Mouse (Mus musculus) bone marrow, adult 2 months (tissue): ENCODE results near the gene Fzd7. TPM values are rescaled to one million over a fixed set of nuclear protein-coding genes. Genes with fewer than 3 reads are reported as not detected.
"Not testable (repeated sequence)": the region's sequence is repeated elsewhere in the genome, so short reads cannot be mapped to it uniquely, and the experiment has no call there.

ENCODE experiments used
- H3K27ac ChIP-seq: fragments of 200-500 bp; 2 replicates; pipeline ENCODE4 v1.5.1; 2012; ENCODE audit warnings: low read depth, mild to moderate bottlenecking, control low read depth, inconsistent platforms, low read length; ENCODE audit not compliant: control insufficient read depth, poor library complexity, insufficient read depth
- H3K4me1 ChIP-seq: fragments of 200-500 bp; 2 replicates; pipeline ENCODE4 v1.6.1; 2011; ENCODE audit warnings: low read length; ENCODE audit not compliant: control insufficient read depth, insufficient read depth
- H3K4me3 ChIP-seq: fragments of 200-500 bp; replicated peaks from 2 replicates; pipeline ENCODE3; 2011; ENCODE audit warnings: mild to moderate bottlenecking, low read depth, low read length, control low read depth; ENCODE audit not compliant: control insufficient read depth
- CTCF ChIP-seq: fragments of 200-500 bp; IDR thresholded peaks from 2 replicates; pipeline ENCODE4 v1.5.1; 2011; ENCODE audit warnings: low read length, control low read depth; ENCODE audit not compliant: control insufficient read depth, insufficient read depth
- POLR2A ChIP-seq: fragments of 200-500 bp; IDR thresholded peaks from 2 replicates; pipeline ENCODE4 v1.6.1; 2011; ENCODE audit warnings: low read depth, mild to moderate bottlenecking, control low read depth, low read length, borderline replicate concordance; ENCODE audit not compliant: control insufficient read depth
- WGBS: fragments of 180-500 bp; shearing (Covaris S2); methylation state at CpG from one replicate; pipeline ENCODE4 v1.1.7; 2018; 5-methylcytosine and 5-hydroxymethylcytosine counted together
- polyA plus RNA-seq: library from polyadenylated mRNA; stranded (reverse); fragments of >200 nt; gene quantifications from 2 replicates; pipeline ENCODE4 v1.2.4, GENCODE M21; 2011; ENCODE audit warnings: low replicate concordance; ENCODE audit not compliant: missing spikeins, insufficient read depth, insufficient read length

The Fzd7 gene
- polyA plus RNA-seq: 3.3 TPM in 1 of 2 replicates, not detected in the other

GRCm38 (mm10) chr1:59482331-59482695, at the start of gene Fzd7:
Gene Fzd7 (plus strand): TSS chr1:59482424.
- under 1% methylated on average over 35 of the region's 35 CpGs for WGBS
- peak within 1 kb of the TSS; percentile 80 for H3K27ac ChIP-seq
- H3K4me1 ChIP-seq: peaks cover 3% of the 10 kb centered on the region; the same call in 1 of the 2 replicates
- no peak for TF ChIP-seq CTCF
- TF ChIP-seq POLR2A: no peak
- H3K4me3 ChIP-seq: peak within 1 kb of the TSS; percentile 81

- Histone ChIP-seq H3K4me1 (no peaks in the 10 kb centered on the region), H3K4me3 (no peak overlapping the region), H3K27ac (no peak overlapping the region)
- TF ChIP-seq CTCF: no peak
- no peak for TF ChIP-seq POLR2A
- 72% methylated on average over 6 of the region's 6 CpGs for WGBS
Observed at GRCm38 (mm10) chr1:59433296-59433695, 48.9 kb upstream of the Fzd7 start.

DNA sequence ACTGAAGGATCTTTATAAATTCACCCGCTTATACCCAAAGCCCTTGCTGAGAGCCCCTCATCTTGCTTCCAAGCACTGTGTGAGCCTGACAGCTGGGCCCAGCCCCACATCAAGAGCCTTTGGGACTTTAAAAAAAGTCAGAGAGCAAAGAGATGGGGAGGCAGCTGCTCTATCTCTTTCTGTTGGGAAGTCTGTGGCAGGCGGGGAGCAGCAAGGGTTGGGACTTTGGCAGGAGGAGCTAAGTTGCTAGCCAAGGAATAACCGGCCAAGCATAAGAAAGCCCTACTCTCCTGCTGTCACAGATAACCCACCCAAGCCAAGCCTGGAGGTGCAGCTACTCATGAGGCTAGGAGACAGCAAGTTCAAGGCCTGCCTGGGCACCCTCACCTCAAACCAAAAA, 48.2 kb upstream of the Fzd7 start:
- no peak overlapping the region for H3K4me3 ChIP-seq
- TF ChIP-seq POLR2A (no peak), CTCF (no peak)
- WGBS: 79% methylated on average over 3 of the region's 3 CpGs
- H3K27ac ChIP-seq: no peak overlapping the region
- no peaks in the 10 kb centered on the region for H3K4me1 ChIP-seq

DNA sequence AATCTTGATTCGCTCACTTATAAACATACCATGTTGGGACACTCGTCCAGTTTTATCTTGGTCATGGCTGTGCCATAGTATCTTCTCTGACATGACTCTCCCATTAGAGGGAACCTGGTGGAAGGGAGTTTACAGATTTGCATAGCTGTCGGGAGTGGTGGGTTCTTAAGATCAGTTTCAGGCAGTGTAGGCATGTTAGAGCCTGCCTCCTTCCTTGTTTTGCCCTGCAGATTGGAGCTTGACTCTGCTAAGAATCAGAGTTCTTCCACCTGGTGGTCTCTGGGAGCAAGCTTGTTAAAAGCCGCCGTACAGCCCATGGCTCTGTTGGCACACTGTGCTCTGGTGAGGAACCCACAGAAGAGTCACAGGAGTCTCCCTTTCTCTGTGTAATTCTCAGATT, 47.0 kb upstream of the Fzd7 start:
- Histone ChIP-seq H3K27ac (no peak overlapping the region), H3K4me3 (no peak overlapping the region), H3K4me1 (no peaks in the 10 kb centered on the region)
- no peak for TF ChIP-seq CTCF
- TF ChIP-seq POLR2A: no peak
- WGBS: 84% methylated on average over 5 of the region's 5 CpGs

DNA sequence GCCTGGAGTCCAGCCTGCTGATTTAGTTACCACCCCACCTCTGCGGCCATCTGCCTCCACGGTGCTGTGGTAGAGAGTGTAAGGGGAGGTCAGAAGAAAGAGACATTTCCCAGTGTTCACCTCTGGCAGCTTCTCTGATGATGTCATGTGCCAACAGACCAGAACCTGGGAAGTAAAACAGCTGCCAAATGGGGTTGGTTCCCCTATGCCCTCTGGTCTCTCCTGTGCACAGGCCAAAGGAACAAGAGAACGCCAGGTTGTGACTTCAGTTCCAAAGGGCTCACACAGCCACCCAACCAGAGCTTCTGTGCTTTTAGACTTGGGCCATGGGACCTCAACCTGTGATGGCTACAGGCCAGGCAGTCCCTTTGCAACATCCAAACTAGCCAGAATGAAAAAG, 45.9 kb upstream of the Fzd7 start:
- Histone ChIP-seq H3K4me3 (no peak overlapping the region), H3K27ac (no peak overlapping the region), H3K4me1 (no peaks in the 10 kb centered on the region)
- no peak for TF ChIP-seq POLR2A
- WGBS: 87% methylated on average over 3 of the region's 3 CpGs

DNA sequence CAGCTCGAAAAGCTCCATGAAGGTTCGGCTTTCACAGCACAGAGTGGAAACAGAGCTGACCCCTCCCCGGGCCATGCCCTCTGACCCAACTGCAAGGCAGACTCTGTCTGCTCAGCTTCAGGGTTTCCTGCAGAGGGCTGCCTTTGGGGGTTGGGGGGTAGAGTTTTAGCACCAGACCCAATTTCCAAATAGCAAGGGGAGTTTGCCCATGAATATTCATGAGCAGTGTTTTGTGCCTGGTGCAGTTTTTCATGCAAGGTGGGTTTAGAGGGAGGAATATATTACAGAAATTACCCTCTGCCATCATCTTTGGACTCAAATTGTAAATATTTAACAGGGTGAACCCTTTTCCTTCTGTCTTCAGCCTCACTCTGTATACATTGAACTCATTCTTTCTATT, 44.3 kb upstream of the Fzd7 start:
- WGBS: 76% methylated on average over 3 of the region's 3 CpGs
- H3K27ac ChIP-seq: no peak overlapping the region
- TF ChIP-seq POLR2A (no peak), CTCF (no peak)

GRCm38 (mm10) chr1:59438330-59438729, 43.9 kb upstream of the Fzd7 start:
- Histone ChIP-seq H3K4me3 (no peak overlapping the region), H3K27ac (no peak overlapping the region), H3K4me1 (no peaks in the 10 kb centered on the region)
- WGBS: 81% methylated on average over 4 of the region's 4 CpGs
- TF ChIP-seq POLR2A (no peak), CTCF (no peak)

More for the DNA sequence above, 44.3 kb upstream of the Fzd7 start:
- Histone ChIP-seq H3K4me1 (no peaks in the 10 kb centered on the region), H3K4me3 (no peak overlapping the region)

DNA sequence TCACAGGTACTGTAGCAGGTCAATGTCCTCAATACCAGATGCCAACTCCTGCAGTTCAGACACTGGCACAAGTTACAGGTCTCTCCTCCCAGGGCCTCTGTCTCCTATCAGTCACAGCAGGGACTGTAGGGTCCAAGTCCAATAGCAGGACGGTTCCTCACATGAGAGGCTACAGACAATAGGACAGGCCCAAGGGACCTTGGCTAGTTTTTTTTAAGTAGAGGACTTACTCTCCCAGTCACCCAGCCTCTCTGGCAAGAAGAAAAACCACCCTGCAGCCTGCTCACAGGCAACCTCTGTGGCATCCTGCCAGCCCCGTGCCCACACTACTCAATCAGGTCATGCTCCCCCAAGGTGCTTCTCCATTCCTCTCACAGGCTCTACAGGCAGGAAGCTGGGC, 43.0 kb upstream of the Fzd7 start:
- TF ChIP-seq POLR2A: no peak
- no peak for TF ChIP-seq CTCF
- 33% methylated on average over 2 of the region's 2 CpGs for WGBS

DNA sequence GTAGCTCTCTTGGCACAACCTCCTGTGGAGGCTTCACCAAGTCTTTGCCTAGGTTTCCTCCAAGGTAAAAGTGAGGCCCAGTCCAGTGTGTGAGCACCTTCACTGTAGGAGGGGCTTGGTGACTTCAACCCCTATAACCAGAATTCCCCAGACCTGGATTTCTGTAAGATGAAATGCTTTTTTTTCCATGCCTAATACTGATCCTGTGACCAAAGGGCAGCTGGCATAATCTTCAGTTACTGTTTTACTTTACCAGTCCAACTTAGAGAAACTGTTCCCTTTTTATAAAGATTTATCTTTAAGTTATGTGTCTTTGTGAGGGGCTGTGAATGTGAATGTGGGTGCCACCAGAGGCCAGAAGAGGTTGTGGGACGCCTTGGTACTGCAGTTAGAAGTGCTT, 42.3 kb upstream of the Fzd7 start:
- H3K27ac ChIP-seq: no peak overlapping the region
- 64% methylated on average over 1 of the region's 1 CpGs for WGBS
- TF ChIP-seq POLR2A (no peak), CTCF (no peak)

More for the DNA sequence above, 43.0 kb upstream of the Fzd7 start:
- H3K4me3 ChIP-seq: no peak overlapping the region
- H3K27ac ChIP-seq: no peak overlapping the region
- no peaks in the 10 kb centered on the region for H3K4me1 ChIP-seq

DNA sequence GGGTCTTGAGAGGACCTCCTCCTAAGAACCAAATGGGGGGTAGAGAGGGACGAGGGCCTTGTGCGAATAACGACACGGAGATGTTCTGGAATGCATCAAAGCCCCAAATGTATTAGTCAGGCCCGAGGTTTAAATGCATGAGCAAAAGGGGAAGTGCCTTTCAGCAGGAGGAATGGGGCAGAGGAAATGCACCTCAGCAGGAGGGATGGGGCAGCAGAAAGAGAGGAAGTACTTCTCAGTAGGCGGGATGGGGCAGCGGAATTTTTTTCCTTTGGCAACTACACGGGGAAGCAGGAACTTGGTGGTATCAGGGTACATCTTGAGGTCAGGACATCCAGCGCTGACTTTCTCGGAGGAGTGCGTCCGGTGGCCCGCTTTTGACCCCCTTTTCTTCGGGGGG, 39.5 kb upstream of the Fzd7 start:
- not testable (repeated sequence) for H3K4me3 ChIP-seq, H3K27ac ChIP-seq, H3K4me1 ChIP-seq
- 81% methylated on average over 14 of the region's 14 CpGs for WGBS

More for the DNA sequence above, 42.3 kb upstream of the Fzd7 start:
- Histone ChIP-seq H3K4me3 (no peak overlapping the region), H3K4me1 (no peaks in the 10 kb centered on the region)
